Mouse (Mus musculus) left cerebral cortex, postnatal 14 days (tissue): ENCODE measurements around the gene Fam92b. TPM values are rescaled to one million over a fixed set of nuclear protein-coding genes. Genes with fewer than 3 reads are reported as not detected.

Experiments used
- DNase-seq, 2 experiments: peaks; one replicate each; pipeline ENCODE4 v3.0.0; 2021 to 2022; ENCODE audit warnings: low spot score in 2 of 2, mixed read lengths in 1 of 2
- intact Hi-C: fragments of 180-260 bp; cut with DNase I; formaldehyde crosslinking; loops from one replicate; pipeline ENCODE4 v1.15.1; 2025
- total RNA-seq, 2 experiments: library from RNA; stranded (reverse); gene quantifications; 2 replicates each; pipeline ENCODE4 v1.2.3; 2021

The Fam92b gene
- total RNA-seq, 2 experiments from 2014 or later = 0.47 TPM; not detected in 1

GRCm38 (mm10) chr8:120164026-120164425, 13.2 kb downstream of the Fam92b start:
- intact Hi-C loops = no loop called here
- DNase-seq = no peak

GRCm38 (mm10) chr8:120163376-120163775, 13.9 kb downstream of the Fam92b start:
- intact Hi-C loops = no loop called here
- no peak for DNase-seq

GRCm38 (mm10) chr8:120162404-120162752, 14.9 kb downstream of the Fam92b start:
- intact Hi-C loops = no loop called here
- no peak for DNase-seq

GRCm38 (mm10) chr8:120161658-120162403, 15.4 kb downstream of the Fam92b start:
- intact Hi-C loops = no loop called here
- no peak for DNase-seq

GRCm38 (mm10) chr8:120160366-120160765, 16.9 kb downstream of the Fam92b start:
- intact Hi-C loops = no loop called here
- no peak for DNase-seq

- intact Hi-C loops = no loop called here
- DNase-seq = no peak
Measured at GRCm38 (mm10) chr8:120152636-120153035, 24.6 kb downstream of the Fam92b start.

- no peak for DNase-seq
- intact Hi-C loops = no loop called here
Measured at GRCm38 (mm10) chr8:120151151-120151550, 26.1 kb downstream of the Fam92b start.

- no peak for DNase-seq
- intact Hi-C loops = no loop called here
Measured at GRCm38 (mm10) chr8:120150028-120150427, 27.2 kb downstream of the Fam92b start.

GRCm38 (mm10) chr8:120146051-120146450, 31.2 kb downstream of the Fam92b start:
- intact Hi-C loops = no loop called here
- no peak for DNase-seq

GRCm38 (mm10) chr8:120144652-120145301, 32.5 kb downstream of the Fam92b start:
- DNase-seq = peak in 1 of 2 experiments; percentile 55
- intact Hi-C loops = no loop called here

GRCm38 (mm10) chr8:120143911-120144651, 33.2 kb downstream of the Fam92b start:
- intact Hi-C loops = no loop called here
- peak; percentile 46 to 74 for DNase-seq

- intact Hi-C loops = no loop called here
- peak in 1 of 2 experiments; percentile 44 for DNase-seq
Measured at GRCm38 (mm10) chr8:120140769-120141168, 36.5 kb downstream of the Fam92b start.

- intact Hi-C loops = no loop called here
- no peak for DNase-seq
Measured at GRCm38 (mm10) chr8:120138958-120139357, 38.3 kb downstream of the Fam92b start.

GRCm38 (mm10) chr8:120136618-120137017, 40.6 kb downstream of the Fam92b start:
- intact Hi-C loops = no loop called here
- peak; percentile 75 to 93 for DNase-seq

GRCm38 (mm10) chr8:120135687-120136086, 41.6 kb downstream of the Fam92b start:
- intact Hi-C loops = no loop called here

GRCm38 (mm10) chr8:120133169-120133568, 44.1 kb downstream of the Fam92b start:
- DNase-seq = no peak
- intact Hi-C loops = no loop called here

More at GRCm38 (mm10) chr8:120135687-120136086, 41.6 kb downstream of the Fam92b start:
- no peak for DNase-seq

GRCm38 (mm10) chr8:120131158-120131557, 46.1 kb downstream of the Fam92b start:
- no peak for DNase-seq
- intact Hi-C loops = no loop called here

GRCm38 (mm10) chr8:120129547-120129946, 47.7 kb downstream of the Fam92b start:
- DNase-seq = no peak
- intact Hi-C loops = no loop called here

GRCm38 (mm10) chr8:120126357-120127161, 50.7 kb downstream of the Fam92b start:
- intact Hi-C loops = no loop called here
- no peak for DNase-seq
